Mouse (Mus musculus) spleen, adult 2 months (tissue): ENCODE data around the gene Gpr84. TPM values are rescaled to one million over a fixed set of nuclear protein-coding genes. Genes with fewer than 3 reads are reported as not detected.

ENCODE experiments used
- DNase-seq, 2 experiments: peaks; one replicate each; pipeline versions ENCODE4 v3.0.0 to v3.0.0-alpha.2; 2012 to 2021; ENCODE audit warnings: low spot score in 2 of 2, low read depth in 1 of 2
- H3K27ac ChIP-seq: fragments of 200-500 bp; 2 replicates; pipeline ENCODE4 v1.5.1; 2012; ENCODE audit warnings: low read length, inconsistent platforms; ENCODE audit not compliant: insufficient read depth
- H3K27me3 ChIP-seq: fragments of 200-500 bp; 2 replicates; pipeline ENCODE4 v1.6.1; 2012; ENCODE audit warnings: mild to moderate bottlenecking, moderate library complexity, low read length, inconsistent platforms; ENCODE audit not compliant: control insufficient read depth, insufficient read depth
- H3K36me3 ChIP-seq: fragments of 200-500 bp; 2 replicates; pipeline ENCODE4 v1.6.1; 2012; ENCODE audit warnings: mild to moderate bottlenecking, low read length, inconsistent platforms; ENCODE audit not compliant: control insufficient read depth, insufficient read depth
- H3K4me1 ChIP-seq: fragments of 200-500 bp; 2 replicates; pipeline ENCODE4 v1.6.1; 2011; ENCODE audit warnings: inconsistent platforms; ENCODE audit not compliant: control insufficient read depth, insufficient read depth, insufficient read length
- H3K4me3 ChIP-seq: fragments of 200-500 bp; 2 replicates; pipeline ENCODE4 v1.5.1; 2011; ENCODE audit warnings: mild to moderate bottlenecking, inconsistent platforms; ENCODE audit not compliant: insufficient read depth, insufficient read length; ENCODE audit errors: extremely low read depth
- CTCF ChIP-seq: fragments of 200-500 bp; IDR thresholded peaks from 2 replicates; pipeline ENCODE4 v1.5.1; 2011; ENCODE audit warnings: mild to moderate bottlenecking, inconsistent platforms; ENCODE audit not compliant: insufficient read depth, insufficient read length, insufficient replicate concordance; ENCODE audit errors: extremely low read depth
- POLR2A ChIP-seq: fragments of 200-500 bp; IDR thresholded peaks from 2 replicates; pipeline ENCODE4 v1.6.1; 2011; ENCODE audit warnings: low read depth, low read length, inconsistent platforms
- WGBS: fragments of 180-500 bp; shearing (Covaris S2); methylation state at CpG from one replicate; pipeline ENCODE4 v1.1.7; 2018; 5-methylcytosine and 5-hydroxymethylcytosine counted together
- polyA plus RNA-seq: library from polyadenylated mRNA; depleted of rRNA; stranded (reverse); fragments of >200 nt; gene quantifications from 2 replicates; pipeline ENCODE4 v1.2.3, GENCODE M21; 2012

Gpr84 gene
- polyA plus RNA-seq, 1 experiment = 0.33 TPM

DNA sequence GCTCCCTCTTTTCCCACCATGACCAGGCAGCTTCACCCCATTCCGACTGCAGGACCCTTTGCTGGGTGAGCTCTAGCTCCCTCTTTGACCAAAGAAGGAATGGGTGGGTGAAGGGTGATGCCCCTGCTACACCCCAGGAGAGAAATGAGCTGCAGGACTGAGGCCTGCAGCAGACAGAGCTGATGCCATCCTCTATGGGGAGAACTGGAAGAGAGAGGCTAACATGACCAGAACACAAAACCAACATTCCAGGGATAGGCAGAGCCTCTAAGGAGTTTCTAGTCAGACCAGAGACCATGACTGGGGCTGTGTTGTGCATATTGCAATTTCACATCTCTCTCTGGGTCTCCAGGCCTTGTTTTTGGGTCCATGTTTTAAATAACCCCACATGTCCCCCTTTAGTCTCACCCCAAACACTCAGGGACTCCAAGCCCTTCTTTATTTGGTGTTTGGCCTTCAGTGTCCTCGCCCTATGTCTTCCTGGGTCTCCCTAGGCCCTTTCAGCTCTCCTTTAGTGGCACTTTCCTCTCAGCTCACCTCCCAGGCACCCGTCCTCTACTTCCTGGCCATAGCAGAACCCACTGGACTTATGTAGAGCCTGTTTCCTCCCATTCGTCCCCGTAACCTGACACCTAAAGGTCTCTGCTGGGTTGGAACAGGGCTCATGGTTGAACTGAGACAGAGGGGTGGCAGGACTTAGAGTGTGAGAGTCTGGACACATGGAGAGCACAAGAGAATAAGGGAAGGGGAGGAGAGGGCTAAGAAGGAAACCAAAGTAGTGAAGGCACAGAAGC lies 8.7 kb downstream of the Gpr84 start:
- TF ChIP-seq POLR2A = no peak
- no peak for TF ChIP-seq CTCF
- Histone ChIP-seq H3K4me3 (no peak overlapping the region), H3K27ac (no peak overlapping the region), H3K27me3 (no peaks in the 10 kb centered on the region), H3K4me1 (peaks cover 3% of the 10 kb centered on the region; the same call in 1 of the 2 replicates), H3K36me3 (peaks cover 6% of the 10 kb centered on the region)
- no peak for DNase-seq
- WGBS = 59% methylated on average over 5 of the region's 5 CpGs

DNA sequence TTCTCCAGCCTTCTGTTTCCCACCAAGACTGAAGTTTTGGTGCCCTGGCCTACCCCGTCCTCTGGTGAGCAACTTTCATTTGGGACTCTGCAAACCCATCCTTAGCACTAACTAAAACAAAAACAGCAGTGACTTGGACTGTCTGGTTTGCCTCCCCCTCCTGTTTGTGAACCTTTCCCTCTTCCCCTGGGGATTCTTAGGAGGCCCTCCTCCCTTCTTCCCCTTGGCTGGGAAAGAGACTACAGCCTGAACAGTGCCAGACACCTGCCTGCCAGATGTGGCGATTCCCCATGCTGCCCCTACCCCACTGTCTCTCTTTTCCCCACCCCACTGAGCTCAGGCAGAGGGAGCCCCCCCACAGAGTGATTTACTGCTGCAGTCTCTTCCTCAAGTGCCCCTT lies 9.4 kb downstream of the Gpr84 start:
- Histone ChIP-seq H3K4me3 (no peak overlapping the region), H3K27me3 (no peaks in the 10 kb centered on the region), H3K27ac (no peak overlapping the region), H3K36me3 (peaks cover 12% of the 10 kb centered on the region), H3K4me1 (peaks cover 3% of the 10 kb centered on the region; the same call in 1 of the 2 replicates)
- DNase-seq = no peak
- WGBS = 66% methylated on average over 2 of the region's 2 CpGs
- TF ChIP-seq CTCF (no peak), POLR2A (no peak)

DNA sequence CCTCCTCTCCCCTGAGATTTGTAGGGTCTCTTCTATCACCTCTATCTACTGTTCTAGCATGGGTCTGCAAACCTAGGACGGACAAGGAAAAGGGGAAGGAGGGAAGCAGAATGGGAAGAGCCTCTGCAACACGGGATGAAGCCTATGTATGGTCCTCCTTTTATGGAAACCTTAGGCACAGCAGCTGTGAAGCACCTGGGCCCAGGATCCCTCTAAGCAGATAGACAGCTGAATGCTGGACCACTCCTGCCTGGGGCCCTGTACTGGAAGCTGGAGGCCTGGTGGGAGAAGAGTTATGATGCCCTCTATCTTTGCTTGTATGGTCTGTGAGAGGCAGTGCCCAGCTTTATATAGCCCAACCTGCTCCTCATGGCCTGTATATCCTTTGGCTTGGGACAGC lies 9.9 kb downstream of the Gpr84 start:
- Histone ChIP-seq H3K4me3 (no peak overlapping the region), H3K4me1 (peaks cover 3% of the 10 kb centered on the region; the same call in 1 of the 2 replicates), H3K36me3 (peaks cover 14% of the 10 kb centered on the region), H3K27ac (no peak overlapping the region), H3K27me3 (no peaks in the 10 kb centered on the region)
- 71% methylated on average over 2 of the region's 2 CpGs for WGBS
- TF ChIP-seq POLR2A (no peak), CTCF (no peak)
- DNase-seq = no peak

DNA sequence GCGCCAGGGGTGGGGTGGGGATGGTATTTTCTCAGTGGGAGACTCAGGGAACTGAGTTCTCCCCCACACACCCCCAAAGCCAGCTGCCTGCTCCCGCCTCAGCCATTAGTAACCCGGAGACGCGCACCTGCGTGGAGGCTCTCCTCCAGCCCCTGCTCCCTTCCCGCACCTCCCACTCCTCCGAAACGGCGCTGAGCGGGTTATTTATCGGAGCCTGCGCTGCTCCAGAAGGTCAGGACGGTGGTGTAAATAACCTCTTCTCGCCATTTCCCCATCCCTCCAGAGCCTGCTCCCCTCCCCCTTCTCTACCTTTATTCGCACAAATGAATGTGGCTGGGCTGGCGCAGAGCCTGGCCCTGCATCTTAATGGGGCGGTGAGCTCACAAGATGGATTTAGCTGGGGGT lies 10.3 kb downstream of the Gpr84 start:
- no peaks in the 10 kb centered on the region for H3K27me3 ChIP-seq
- DNase-seq = no peak
- H3K4me3 ChIP-seq = no peak overlapping the region
- WGBS = 80% methylated on average over 18 of the region's 18 CpGs
- no peak for TF ChIP-seq POLR2A
- TF ChIP-seq CTCF = no peak
- peaks cover 3% of the 10 kb centered on the region; the same call in 1 of the 2 replicates for H3K4me1 ChIP-seq
- no peak overlapping the region for H3K27ac ChIP-seq
- peaks cover 16% of the 10 kb centered on the region for H3K36me3 ChIP-seq

DNA sequence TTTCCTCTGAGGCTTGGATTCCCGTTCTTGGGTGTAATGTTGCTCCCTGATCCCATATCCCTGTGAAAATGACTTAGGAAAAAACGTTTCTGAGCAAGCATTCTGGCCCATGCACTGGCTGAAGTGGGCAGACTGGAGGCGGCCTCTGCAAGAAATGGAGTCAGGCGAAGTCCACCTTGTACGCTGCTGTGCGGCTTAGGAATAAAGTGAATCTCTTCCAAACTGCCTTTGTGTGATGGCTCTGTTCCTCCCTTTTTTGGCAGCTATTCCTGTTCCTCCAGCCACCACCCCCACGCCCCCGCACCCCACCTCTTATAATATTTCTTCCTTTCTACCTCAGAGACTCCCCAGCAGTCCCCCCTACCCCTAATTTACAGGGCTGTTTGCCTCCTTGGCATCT lies 10.8 kb downstream of the Gpr84 start:
- Histone ChIP-seq H3K4me3 (no peak overlapping the region), H3K4me1 (peaks cover 3% of the 10 kb centered on the region; the same call in 1 of the 2 replicates), H3K27me3 (no peaks in the 10 kb centered on the region), H3K36me3 (peaks cover 18% of the 10 kb centered on the region), H3K27ac (no peak overlapping the region)
- TF ChIP-seq CTCF (no peak), POLR2A (no peak)
- DNase-seq = no peak
- 87% methylated on average over 8 of the region's 8 CpGs for WGBS

DNA sequence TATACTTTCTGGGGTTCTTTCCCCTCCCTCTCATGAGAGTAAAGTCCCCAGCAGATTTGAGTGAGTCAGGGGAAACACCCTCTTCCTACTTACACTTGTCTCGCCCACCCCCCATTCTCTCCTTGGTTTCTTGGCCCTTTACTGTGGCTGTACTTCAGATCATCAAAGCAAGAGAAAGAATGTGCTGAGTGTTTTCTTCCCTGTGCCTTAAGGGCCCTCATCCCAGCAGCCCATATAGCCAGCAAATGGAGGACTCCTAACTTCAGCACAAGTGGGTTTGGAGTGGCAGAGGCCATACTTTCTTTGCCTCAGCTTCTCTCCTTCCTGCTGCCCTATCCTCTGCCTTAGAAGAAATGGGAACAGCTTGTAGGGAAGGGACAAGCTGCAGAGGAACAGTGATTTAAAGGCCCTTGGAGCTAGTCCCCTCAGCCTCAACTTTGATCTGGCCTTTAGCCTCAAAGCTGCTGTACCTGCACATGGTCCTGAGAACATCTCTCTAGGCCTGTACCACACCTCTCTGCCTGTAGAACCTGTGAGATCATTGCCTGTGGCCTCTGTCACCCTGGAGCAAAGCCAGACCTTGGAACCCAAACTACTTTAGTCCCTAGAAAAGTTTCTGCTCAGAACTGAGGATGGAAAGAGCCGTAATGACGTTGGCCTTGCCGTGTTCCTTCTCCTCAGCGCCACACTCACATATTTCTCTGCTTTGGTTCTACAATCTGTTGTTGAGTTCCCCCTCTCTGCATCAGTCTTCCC lies 11.4 kb downstream of the Gpr84 start:
- Histone ChIP-seq H3K27ac (no peak overlapping the region), H3K4me3 (no peak overlapping the region), H3K36me3 (peaks cover 18% of the 10 kb centered on the region), H3K27me3 (no peaks in the 10 kb centered on the region), H3K4me1 (no peaks in the 10 kb centered on the region)
- TF ChIP-seq CTCF (no peak), POLR2A (no peak)
- DNase-seq = no peak
- 91% methylated on average over 5 of the region's 5 CpGs for WGBS
